Mouse (Mus musculus) liver, embryonic 12.5 days (tissue): ENCODE results near the gene Pnmt. TPM values are rescaled to one million over a fixed set of nuclear protein-coding genes. Genes with fewer than 3 reads are reported as not detected.

Source experiments
- ATAC-seq: fragments of 200-750 bp; cut with Nextera tagmentation; 2 replicates; pipeline ENCODE4 v1.8.0; 2017; ENCODE audit warnings: moderate number of reproducible peaks, mild to moderate bottlenecking, moderate library complexity
- H3K27ac ChIP-seq: fragments of 300-500 bp; sonication (generic); 2 replicates; pipeline ENCODE4 v1.5.1; 2016; ENCODE audit warnings: mild to moderate bottlenecking
- H3K27me3 ChIP-seq: fragments of 300-500 bp; sonication (generic); replicated peaks from 2 replicates; pipeline ENCODE4 v1.6.1; 2016; ENCODE audit warnings: mild to moderate bottlenecking, moderate library complexity
- H3K36me3 ChIP-seq: fragments of 300-500 bp; sonication (generic); 2 replicates; pipeline ENCODE4 v1.6.1; 2016; ENCODE audit warnings: mild to moderate bottlenecking, moderate library complexity
- H3K4me1 ChIP-seq: fragments of 300-500 bp; sonication (generic); 2 replicates; pipeline ENCODE4 v1.6.1; 2016
- H3K4me2 ChIP-seq: fragments of 300-500 bp; sonication (generic); 2 replicates; pipeline ENCODE4 v1.6.1; 2016; ENCODE audit warnings: mild to moderate bottlenecking, moderate library complexity
- H3K4me3 ChIP-seq: fragments of 300-500 bp; sonication (generic); 2 replicates; pipeline ENCODE4 v1.5.1; 2016; ENCODE audit warnings: mild to moderate bottlenecking, moderate library complexity
- H3K9ac ChIP-seq: fragments of 300-500 bp; sonication (generic); 2 replicates; pipeline ENCODE4 v1.6.1; 2016; ENCODE audit warnings: mild to moderate bottlenecking, moderate library complexity
- H3K9me3 ChIP-seq: fragments of 300-500 bp; sonication (generic); replicated peaks from 2 replicates; pipeline ENCODE4 v1.6.1; 2016; ENCODE audit warnings: mild to moderate bottlenecking, moderate library complexity
- WGBS: fragments of 180-500 bp; shearing (Covaris S2); methylation state at CpG from one replicate; pipeline ENCODE4 v1.1.7; 2016; ENCODE audit not compliant: insufficient replicate concordance; 5-methylcytosine and 5-hydroxymethylcytosine counted together
- polyA plus RNA-seq: library from polyadenylated mRNA; unstranded; fragments of >200 nt; fragmentation: Nextera tagmentation; extraction: Ambion mirVana; gene quantifications from 2 replicates; pipeline ENCODE4 v1.2.1, GENCODE M21; 2016

The Pnmt gene
- polyA plus RNA-seq, 1 experiment from 2014 or later: not detected

GRCm38 (mm10) chr11:98409341-98409822, 23.1 kb downstream of the Pnmt start:
- Histone ChIP-seq H3K27me3 (peaks cover 68% of the 10 kb centered on the region), H3K9ac (no peak overlapping the region), H3K9me3 (no peaks in the 10 kb centered on the region), H3K4me3 (no peak overlapping the region), H3K27ac (no peak overlapping the region), H3K36me3 (no peaks in the 10 kb centered on the region), H3K4me2 (peak overlapping the region; percentile 31), H3K4me1 (peaks cover 14% of the 10 kb centered on the region)
- WGBS: 6% methylated on average over 9 of the region's 10 CpGs
- ATAC-seq: 0 out of 2 replicates have a peak, but pooled peaks have one; percentile 13

- under 1% methylated on average over 49 of the region's 49 CpGs for WGBS
- peak; percentile 55 for ATAC-seq
- Histone ChIP-seq H3K9ac (peak within 1 kb of the TSS; percentile 58), H3K9me3 (no peaks in the 10 kb centered on the region), H3K4me2 (peak within 1 kb of the TSS; percentile 60), H3K4me3 (peak within 1 kb of the TSS; percentile 60), H3K27me3 (peaks cover 87% of the 10 kb centered on the region), H3K36me3 (no peaks in the 10 kb centered on the region), H3K27ac (peak within 1 kb of the TSS; percentile 56; the same call in 1 of the 2 replicates), H3K4me1 (peaks cover 22% of the 10 kb centered on the region)
Observed at GRCm38 (mm10) chr11:98412273-98412796, 26.1 kb downstream of the Pnmt start, which contains the start of gene Erbb2. Erbb2 (plus strand) TSS chr11:98412470.

GRCm38 (mm10) chr11:98412797-98413301, 26.6 kb downstream of the Pnmt start:
- WGBS: under 1% methylated on average over 40 of the region's 40 CpGs
- Histone ChIP-seq H3K4me2 (peak overlapping the region; percentile 60), H3K36me3 (no peaks in the 10 kb centered on the region), H3K4me1 (peaks cover 23% of the 10 kb centered on the region), H3K4me3 (peak overlapping the region; percentile 60), H3K27me3 (peaks cover 86% of the 10 kb centered on the region), H3K9ac (peak overlapping the region; percentile 58), H3K27ac (peak overlapping the region; percentile 56; the same call in 1 of the 2 replicates), H3K9me3 (no peaks in the 10 kb centered on the region)
- no peak for ATAC-seq

GRCm38 (mm10) chr11:98413731-98414130, 27.5 kb downstream of the Pnmt start:
- Histone ChIP-seq H3K9me3 (no peaks in the 10 kb centered on the region), H3K36me3 (no peaks in the 10 kb centered on the region), H3K4me1 (peaks cover 21% of the 10 kb centered on the region), H3K27me3 (peaks cover 90% of the 10 kb centered on the region), H3K9ac (no peak overlapping the region), H3K27ac (no peak overlapping the region), H3K4me2 (peak overlapping the region; percentile 60), H3K4me3 (peak overlapping the region; percentile 60; the same call in 1 of the 2 replicates)
- WGBS: 31% methylated on average over 7 of the region's 7 CpGs
- ATAC-seq: no peak

GRCm38 (mm10) chr11:98414162-98414561, 27.9 kb downstream of the Pnmt start:
- H3K27ac ChIP-seq: no peak overlapping the region
- peak overlapping the region; percentile 60; the same call in 1 of the 2 replicates for H3K4me2 ChIP-seq
- WGBS: 34% methylated on average over 2 of the region's 2 CpGs
- no peaks in the 10 kb centered on the region for H3K36me3 ChIP-seq
- H3K9me3 ChIP-seq: no peaks in the 10 kb centered on the region
- peaks cover 90% of the 10 kb centered on the region for H3K27me3 ChIP-seq
- no peak overlapping the region for H3K9ac ChIP-seq
- no peak for ATAC-seq
- peaks cover 16% of the 10 kb centered on the region for H3K4me1 ChIP-seq
- H3K4me3 ChIP-seq: no peak overlapping the region

- Histone ChIP-seq H3K4me3 (no peak overlapping the region), H3K4me2 (no peak overlapping the region), H3K4me1 (peaks cover 13% of the 10 kb centered on the region; the same call in 1 of the 2 replicates), H3K27ac (no peak overlapping the region), H3K36me3 (peaks cover 2% of the 10 kb centered on the region; the same call in 1 of the 2 replicates), H3K9me3 (no peaks in the 10 kb centered on the region), H3K27me3 (peaks cover 84% of the 10 kb centered on the region), H3K9ac (no peak overlapping the region)
- ATAC-seq: no peak
- WGBS: 43% methylated on average over 1 of the region's 1 CpGs
Observed at GRCm38 (mm10) chr11:98417074-98417473, 30.8 kb downstream of the Pnmt start.

GRCm38 (mm10) chr11:98418273-98418672, 32.0 kb downstream of the Pnmt start:
- Histone ChIP-seq H3K27ac (no peak overlapping the region), H3K4me3 (no peak overlapping the region)

GRCm38 (mm10) chr11:98418939-98419547, 32.8 kb downstream of the Pnmt start:
- H3K9ac ChIP-seq: no peak overlapping the region
- no peaks in the 10 kb centered on the region for H3K9me3 ChIP-seq
- no peak overlapping the region for H3K27ac ChIP-seq
- no peak overlapping the region for H3K4me3 ChIP-seq
- 61% methylated on average over 10 of the region's 10 CpGs for WGBS
- ATAC-seq: no peak
- peaks cover 9% of the 10 kb centered on the region; the same call in 1 of the 2 replicates for H3K4me1 ChIP-seq
- H3K27me3 ChIP-seq: peaks cover 65% of the 10 kb centered on the region
- no peak overlapping the region for H3K4me2 ChIP-seq
- peaks cover 10% of the 10 kb centered on the region; the same call in 1 of the 2 replicates for H3K36me3 ChIP-seq

More at GRCm38 (mm10) chr11:98418273-98418672, 32.0 kb downstream of the Pnmt start:
- peaks cover 13% of the 10 kb centered on the region; the same call in 1 of the 2 replicates for H3K4me1 ChIP-seq
- 63% methylated on average over 6 of the region's 6 CpGs for WGBS
- no peak overlapping the region for H3K9ac ChIP-seq
- H3K27me3 ChIP-seq: peaks cover 73% of the 10 kb centered on the region
- no peaks in the 10 kb centered on the region for H3K9me3 ChIP-seq
- ATAC-seq: no peak
- H3K36me3 ChIP-seq: peaks cover 10% of the 10 kb centered on the region; the same call in 1 of the 2 replicates
- no peak overlapping the region for H3K4me2 ChIP-seq

GRCm38 (mm10) chr11:98426592-98426991, 40.3 kb downstream of the Pnmt start:
- no peak for ATAC-seq
- 74% methylated on average over 7 of the region's 7 CpGs for WGBS
- H3K4me2 ChIP-seq: no peak overlapping the region
- H3K9me3 ChIP-seq: no peaks in the 10 kb centered on the region
- no peak overlapping the region for H3K4me3 ChIP-seq
- no peak overlapping the region for H3K9ac ChIP-seq
- peaks cover 14% of the 10 kb centered on the region; the same call in 1 of the 2 replicates for H3K27me3 ChIP-seq
- H3K27ac ChIP-seq: no peak overlapping the region
- H3K36me3 ChIP-seq: peaks cover 22% of the 10 kb centered on the region; the same call in 1 of the 2 replicates
- H3K4me1 ChIP-seq: no peaks in the 10 kb centered on the region

- no peak overlapping the region for H3K9ac ChIP-seq
- H3K4me3 ChIP-seq: no peak overlapping the region
- ATAC-seq: no peak
- H3K4me2 ChIP-seq: no peak overlapping the region
- 0 out of 2 replicates have a peak, but pooled peaks cover 9% of the 10 kb centered on the region for H3K27me3 ChIP-seq
- H3K36me3 ChIP-seq: peaks cover 15% of the 10 kb centered on the region; the same call in 1 of the 2 replicates
- H3K9me3 ChIP-seq: no peaks in the 10 kb centered on the region
- WGBS: 81% methylated on average over 5 of the region's 5 CpGs
- H3K4me1 ChIP-seq: no peaks in the 10 kb centered on the region
- H3K27ac ChIP-seq: no peak overlapping the region
Observed at GRCm38 (mm10) chr11:98428436-98428835, 42.2 kb downstream of the Pnmt start.

- Histone ChIP-seq H3K27me3 (0 out of 2 replicates have a peak, but pooled peaks cover 5% of the 10 kb centered on the region), H3K27ac (no peak overlapping the region), H3K9ac (no peak overlapping the region), H3K4me3 (no peak overlapping the region), H3K9me3 (no peaks in the 10 kb centered on the region), H3K36me3 (peaks cover 24% of the 10 kb centered on the region; the same call in 1 of the 2 replicates), H3K4me2 (no peak overlapping the region), H3K4me1 (no peaks in the 10 kb centered on the region)
- no peak for ATAC-seq
- WGBS: 54% methylated on average over 9 of the region's 9 CpGs
Observed at GRCm38 (mm10) chr11:98431743-98432502, 45.7 kb downstream of the Pnmt start.
